Mouse (Mus musculus) gastrocnemius, postnatal 14 days (tissue): ENCODE results near the gene Tmem45a. TPM values are rescaled to one million over a fixed set of nuclear protein-coding genes. Genes with fewer than 3 reads are reported as not detected.
"Not testable (repeated sequence)": the region's sequence is repeated elsewhere in the genome, so short reads cannot be mapped to it uniquely, and the experiment has no call there.

Experiments used
- DNase-seq: peaks from one replicate; pipeline ENCODE4 v3.0.0; 2021; ENCODE audit warnings: mixed read lengths
- intact Hi-C: fragments of 180-260 bp; cut with DNase I; formaldehyde crosslinking; loops from one replicate; pipeline ENCODE4 v1.15.1; 2025; ENCODE audit warnings: low total_unique reads
- long read RNA-seq, 2 experiments: library from polyadenylated mRNA; stranded (forward); transcript quantifications; one replicate each; pipeline ENCODE4 v2.0.0; 2021
- total RNA-seq, 2 experiments: library from RNA; stranded (reverse); gene quantifications; 2 replicates each; pipeline ENCODE4 v1.2.3; 2021

Tmem45a gene
- total RNA-seq: 1 to 10 TPM; 7.6 to 9.2 TPM
- long read RNA-seq, experiment 1, transcript Tmem45a-201 (6 exons, 2,701 nt): major isoform, 7 of 7 reads
- long read RNA-seq, experiment 1, partial matches to known transcripts: 0 of 7 reads
- long read RNA-seq, experiment 1, other reads (novel, unspliced or antisense): 0 of 7 reads
- long read RNA-seq, experiment 2, transcript Tmem45a-201 (6 exons, 2,701 nt): major isoform, 5 of 6 reads
- long read RNA-seq, experiment 2, partial matches to known transcripts: 1 of 6 reads
- long read RNA-seq, experiment 2, other reads (novel, unspliced or antisense): 0 of 6 reads

GRCm38 (mm10) chr16:56885824-56886615, at the start of gene Tmem45a:
Gene Tmem45a, minus strand, starts transcription at chr16:56886166.
- intact Hi-C loops: no loop called here
- peak; percentile 92 for DNase-seq

GRCm38 (mm10) chr16:56928023-56928422, 42.1 kb upstream of the Tmem45a start, which contains the start of gene Lnp1:
Gene Lnp1, minus strand, starts transcription at chr16:56928061.
- intact Hi-C loops: no loop called here
- no peak for DNase-seq

DNA sequence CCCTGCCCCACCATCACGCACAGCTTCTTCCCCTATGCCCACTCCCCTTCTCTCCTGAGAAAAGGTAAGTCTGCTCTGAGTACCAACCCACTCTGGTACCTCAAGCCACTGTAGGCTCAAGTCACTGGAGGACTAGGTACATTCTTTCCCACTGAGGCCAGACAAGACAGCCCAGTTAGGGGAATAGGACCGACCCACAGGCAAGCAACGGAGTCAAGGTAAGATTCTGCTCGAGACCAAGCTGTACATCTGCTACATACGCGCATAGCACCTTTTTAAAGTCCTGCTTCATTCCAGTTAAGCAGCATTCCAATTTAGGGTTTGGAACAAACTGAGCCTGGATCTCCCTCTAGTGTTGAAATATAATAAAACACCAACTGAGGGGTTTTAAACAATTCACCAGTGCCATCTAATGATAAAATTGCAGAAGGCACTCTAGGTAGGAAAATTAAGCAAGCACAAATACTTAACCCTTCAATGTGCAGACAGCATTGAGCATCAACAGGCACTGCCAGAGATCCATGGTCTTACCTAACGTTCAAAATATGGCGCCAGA, 34.2 kb upstream of the Tmem45a start:
- no peak for DNase-seq
- intact Hi-C loops: loop anchor here (5.0 kb wide), 1 partner anchor 148 kb away; no protein-coding TSS in a partner anchor

DNA sequence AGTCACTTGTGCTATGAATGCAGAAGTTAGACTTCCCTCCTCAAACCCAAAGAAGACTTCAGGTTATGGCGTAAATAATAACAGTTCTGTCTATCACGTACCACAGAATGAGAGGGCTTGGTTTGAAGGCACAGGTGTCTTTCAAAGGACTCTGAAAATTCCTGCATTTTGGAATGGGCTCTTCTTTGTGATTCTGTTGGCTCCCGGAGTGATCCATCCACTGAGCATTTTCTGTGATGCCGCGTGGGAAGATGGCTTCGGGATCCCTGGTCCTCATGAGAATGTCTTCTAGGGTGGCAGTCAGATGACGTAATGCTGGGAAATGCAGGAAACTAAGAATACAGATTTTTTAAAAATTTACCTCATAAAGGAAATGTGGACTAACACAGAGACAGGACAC, 31.3 kb upstream of the Tmem45a start:
- intact Hi-C loops: loop anchor here (5.0 kb wide), 1 partner anchor 120 kb away; the partner anchor contains the start of gene Adgrg7
- DNase-seq: no peak

GRCm38 (mm10) chr16:56908986-56909385, 23.0 kb upstream of the Tmem45a start:
- intact Hi-C loops: no loop called here
- DNase-seq: no peak

GRCm38 (mm10) chr16:56902206-56902605, 16.2 kb upstream of the Tmem45a start:
- intact Hi-C loops, DNase-seq: not testable (repeated sequence)

- no peak for DNase-seq
- intact Hi-C loops: no loop called here
Observed at GRCm38 (mm10) chr16:56891583-56891982, 5.6 kb upstream of the Tmem45a start.

DNA sequence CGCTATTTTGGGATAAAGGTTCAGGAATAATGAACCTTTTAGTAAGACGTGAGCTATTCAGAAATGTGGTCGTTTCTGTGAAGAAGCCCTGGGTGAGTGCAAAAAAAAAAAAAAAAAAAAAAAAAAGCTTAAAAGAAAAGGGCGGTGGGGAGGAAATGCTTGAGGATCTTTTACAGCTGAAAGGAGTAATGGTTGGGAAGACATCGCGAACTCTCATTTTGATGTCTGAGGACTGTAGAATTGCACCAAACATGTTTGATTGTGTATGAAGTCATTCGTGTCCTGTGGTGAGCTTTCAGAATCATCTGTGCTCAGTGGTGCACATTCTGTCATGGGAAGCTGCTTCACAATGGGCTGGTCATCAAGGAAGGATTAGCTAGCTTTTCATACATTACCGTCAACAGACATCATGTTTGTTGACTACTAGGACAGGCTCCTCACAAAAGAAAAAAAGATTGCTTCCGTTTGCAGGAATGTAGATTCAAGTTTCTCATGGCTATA, 700 bp upstream of the Tmem45a start:
- DNase-seq: no peak
- intact Hi-C loops: no loop called here

DNA sequence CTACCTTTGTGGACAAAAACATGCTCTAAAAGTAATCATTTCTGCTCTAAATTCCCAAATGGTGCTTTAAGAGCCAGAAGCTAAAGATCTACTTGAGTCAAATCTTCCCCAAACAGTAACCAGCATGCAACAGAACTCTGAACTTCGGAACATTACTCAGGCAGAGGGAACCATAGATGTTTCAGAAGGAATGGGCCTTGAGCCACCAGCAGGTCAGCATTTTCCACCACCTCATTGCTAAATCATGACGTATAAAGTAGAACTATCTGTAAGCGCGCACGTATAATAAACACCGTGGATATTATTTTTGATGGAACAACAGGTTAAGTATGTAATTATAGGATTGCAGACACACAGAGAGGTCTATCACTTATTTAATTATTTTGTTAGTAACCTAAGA, 1.2 kb downstream of the Tmem45a start:
- DNase-seq: no peak
- intact Hi-C loops: no loop called here

GRCm38 (mm10) chr16:56873410-56873809, 12.6 kb downstream of the Tmem45a start:
- intact Hi-C loops: no loop called here
- no peak for DNase-seq

DNA sequence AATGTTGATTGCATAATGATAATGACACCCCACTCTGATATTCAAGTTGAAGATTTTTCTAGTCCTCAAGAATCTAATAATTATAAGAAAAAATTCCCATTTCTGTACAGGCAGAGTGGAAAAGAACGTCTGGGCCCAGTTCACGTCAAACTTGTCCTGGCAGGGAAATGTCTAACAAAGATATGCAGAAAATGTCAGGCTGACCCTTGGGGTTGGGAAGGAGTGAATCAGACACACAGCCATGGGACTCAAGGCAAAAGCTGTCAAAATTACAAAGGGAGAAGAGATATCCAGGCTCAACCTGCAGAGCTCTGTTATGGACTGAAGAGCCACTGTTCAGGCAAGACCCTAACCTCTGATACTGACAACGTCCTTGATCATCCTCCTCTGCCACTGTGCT, 15.5 kb downstream of the Tmem45a start:
- no peak for DNase-seq
- intact Hi-C loops: no loop called here

- no peak for DNase-seq
- intact Hi-C loops: no loop called here
Observed at GRCm38 (mm10) chr16:56868361-56868760, 17.6 kb downstream of the Tmem45a start.

DNA sequence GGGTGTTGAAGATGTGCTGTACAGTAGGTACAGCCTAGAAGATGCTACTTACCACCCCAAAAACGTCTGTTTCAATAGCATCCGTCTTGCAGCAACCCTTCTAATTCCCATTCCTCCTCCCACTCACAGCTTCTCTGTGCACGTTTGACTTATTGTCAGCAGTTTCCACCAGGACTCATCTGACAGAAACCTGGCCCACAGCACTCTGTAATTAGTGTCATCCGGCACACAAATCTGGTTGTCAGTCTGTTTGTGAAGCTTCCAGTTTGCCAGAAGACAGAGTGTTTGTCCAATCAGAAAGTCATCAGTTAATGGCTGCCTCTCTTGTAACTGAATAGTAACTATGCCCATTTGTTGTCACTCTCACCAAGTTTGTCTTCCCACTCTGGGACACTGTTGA, 18.4 kb downstream of the Tmem45a start:
- no peak for DNase-seq
- intact Hi-C loops: no loop called here

GRCm38 (mm10) chr16:56852841-56853587, 33.0 kb downstream of the Tmem45a start:
- intact Hi-C loops: no loop called here
- peak; percentile 44 for DNase-seq

DNA sequence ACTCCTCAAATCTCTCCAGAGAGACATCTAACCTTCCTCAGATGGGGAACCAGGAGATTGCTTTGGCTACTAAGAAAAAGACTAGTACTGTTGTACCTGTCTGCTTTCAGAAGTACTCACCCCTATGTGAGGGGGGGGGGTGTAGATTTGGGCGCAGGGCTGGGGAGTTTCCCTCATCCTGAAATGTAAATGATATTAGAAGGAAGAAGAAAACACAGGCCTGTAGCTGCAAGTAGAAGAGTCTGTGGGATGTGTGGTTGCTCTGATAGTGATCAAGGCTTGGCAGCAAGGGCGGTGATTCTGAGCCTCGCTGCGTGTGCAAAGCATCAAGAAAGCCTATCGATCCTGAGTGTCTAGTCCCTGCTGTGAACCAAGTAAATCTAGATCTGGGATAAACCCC, 43.0 kb downstream of the Tmem45a start:
- intact Hi-C loops: no loop called here
- no peak for DNase-seq

DNA sequence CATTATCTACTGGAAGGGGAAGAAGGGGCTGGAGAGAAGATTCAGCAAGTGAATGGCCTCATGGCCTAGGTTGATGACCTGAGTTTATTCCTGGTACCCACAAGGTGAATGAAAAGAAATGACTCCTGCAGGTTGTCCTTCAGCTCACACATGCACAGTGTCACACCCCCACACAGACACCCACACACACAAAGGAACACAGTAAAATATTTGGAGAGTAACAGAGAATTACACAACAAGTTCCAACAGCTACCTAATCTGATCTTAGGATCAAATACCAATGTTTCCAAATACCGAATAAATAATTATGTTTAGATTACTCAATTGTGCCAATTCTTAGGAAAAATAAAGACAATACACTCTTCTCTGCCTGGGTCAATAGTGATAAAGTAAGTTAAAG, 52.7 kb downstream of the Tmem45a start:
- intact Hi-C loops: no loop called here
- DNase-seq: no peak

- no peak for DNase-seq
- intact Hi-C loops: no loop called here
Observed at GRCm38 (mm10) chr16:56831986-56832385, 54.0 kb downstream of the Tmem45a start.

DNA sequence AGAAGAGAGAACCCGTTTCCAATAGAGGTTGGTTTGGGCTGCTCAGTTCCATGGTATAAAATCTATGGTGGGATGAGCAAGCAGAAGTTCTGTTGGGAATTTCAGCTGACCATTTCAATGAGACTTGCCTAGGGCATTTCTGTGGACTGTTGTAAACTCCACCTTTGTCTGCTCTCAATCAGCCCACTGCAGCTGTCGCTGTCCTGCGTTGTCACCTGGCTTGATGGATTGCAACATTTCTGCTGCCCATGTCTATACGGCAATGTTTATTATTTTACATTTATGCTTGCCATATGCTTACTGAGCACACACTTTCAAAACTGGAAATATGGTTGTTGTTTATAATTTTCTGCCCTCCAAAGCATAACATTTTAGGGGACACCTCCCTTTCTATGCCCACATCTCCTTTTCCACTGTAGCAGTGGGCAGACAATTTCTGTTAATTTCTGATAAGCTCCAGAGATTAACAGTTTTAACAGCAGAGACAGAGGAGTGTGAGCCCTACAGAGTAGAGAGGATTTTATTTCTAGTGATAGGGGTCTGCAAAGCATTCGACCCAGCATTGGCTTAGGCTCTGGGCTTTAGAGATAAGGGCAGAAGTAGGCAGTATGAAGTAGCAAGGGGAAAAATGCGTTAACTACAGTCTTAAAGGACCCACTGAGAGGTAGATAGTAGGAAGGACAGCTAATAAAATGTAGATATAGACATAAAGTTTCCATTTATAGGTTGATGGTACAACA, 84.4 kb downstream of the Tmem45a start:
- intact Hi-C loops: no loop called here
- DNase-seq: no peak

- intact Hi-C loops: no loop called here
- no peak for DNase-seq
Observed at GRCm38 (mm10) chr16:56800946-56801345, 85.0 kb downstream of the Tmem45a start.
